Mouse (Mus musculus) embryo, embryonic 10.5 days (tissue): Measurements from ENCODE around the gene 9130230L23Rik.

Experiments
- DNase-seq: peaks from one replicate; pipeline ENCODE4 v3.0.0-alpha.2; 2015; ENCODE audit warnings: low spot score

The 9130230L23Rik gene

GRCm38 (mm10) chr5:65954130-65955080 is 49.7 kb downstream of the 9130230L23Rik start:
- DNase-seq: no peak

GRCm38 (mm10) chr5:65951513-65951909 is 52.6 kb downstream of the 9130230L23Rik start:
- peak; percentile 43 for DNase-seq

DNA sequence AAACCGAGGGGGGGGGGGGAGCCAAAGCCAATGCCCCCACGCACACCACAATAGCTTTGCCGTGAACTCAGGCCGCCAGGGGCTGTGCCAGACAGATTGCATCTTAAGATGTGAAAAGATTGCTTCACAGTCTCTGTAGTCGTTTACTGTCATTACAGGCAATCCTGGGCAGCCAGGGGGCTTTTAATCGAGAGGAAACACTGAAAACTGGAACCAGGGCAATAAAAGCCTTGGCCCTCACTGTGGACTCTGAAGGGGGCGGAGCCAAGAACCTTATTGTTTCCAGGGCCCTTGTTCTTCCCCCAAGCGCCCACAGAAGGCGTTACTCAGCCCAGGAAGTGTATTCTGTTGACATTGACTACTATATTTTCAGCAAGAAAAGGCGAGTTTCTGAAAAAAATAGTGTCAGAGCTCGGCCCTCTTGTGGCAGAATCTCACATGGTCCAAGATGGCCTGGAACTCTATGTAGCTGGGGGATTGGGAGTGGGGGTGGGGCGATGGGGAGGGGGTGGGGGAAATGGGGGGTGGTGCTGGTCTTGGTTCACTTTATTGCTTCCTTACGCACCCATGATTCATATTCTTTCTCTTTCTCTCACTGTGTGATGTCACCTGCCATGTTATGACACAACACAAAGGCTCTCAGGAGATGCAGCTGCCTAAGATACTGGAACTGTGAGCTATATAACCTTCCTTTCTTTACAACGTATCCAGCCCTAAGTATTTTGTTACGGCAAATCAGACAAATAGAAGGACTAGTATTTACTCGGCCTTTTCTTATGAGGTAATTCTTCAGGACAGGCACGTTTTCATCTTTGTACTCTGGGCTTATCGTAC is 53.2 kb downstream of the 9130230L23Rik start:
- DNase-seq: peak; percentile 84

DNA sequence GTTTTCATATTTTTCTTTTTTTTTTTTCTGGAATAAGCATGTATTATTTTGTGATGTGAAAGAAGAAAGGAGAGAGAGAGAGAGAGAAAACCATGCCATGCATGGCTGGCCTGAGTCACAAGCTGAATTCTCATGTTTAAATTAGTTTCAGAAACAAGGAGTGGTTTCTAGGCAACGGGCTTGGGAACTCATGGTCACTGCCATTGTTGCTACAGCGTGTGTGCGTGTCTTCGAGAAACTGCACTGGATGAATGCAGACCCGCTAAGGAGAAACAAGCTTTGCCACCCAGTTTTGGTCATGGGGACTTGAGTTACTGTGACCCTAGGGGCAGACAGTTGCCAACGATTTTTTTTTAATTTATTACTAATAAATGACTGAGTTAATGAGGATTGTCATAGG is 53.8 kb downstream of the 9130230L23Rik start:
- DNase-seq: peak; percentile 92

- no peak for DNase-seq
Measured at GRCm38 (mm10) chr5:65949822-65950221, 54.3 kb downstream of the 9130230L23Rik start.

DNA sequence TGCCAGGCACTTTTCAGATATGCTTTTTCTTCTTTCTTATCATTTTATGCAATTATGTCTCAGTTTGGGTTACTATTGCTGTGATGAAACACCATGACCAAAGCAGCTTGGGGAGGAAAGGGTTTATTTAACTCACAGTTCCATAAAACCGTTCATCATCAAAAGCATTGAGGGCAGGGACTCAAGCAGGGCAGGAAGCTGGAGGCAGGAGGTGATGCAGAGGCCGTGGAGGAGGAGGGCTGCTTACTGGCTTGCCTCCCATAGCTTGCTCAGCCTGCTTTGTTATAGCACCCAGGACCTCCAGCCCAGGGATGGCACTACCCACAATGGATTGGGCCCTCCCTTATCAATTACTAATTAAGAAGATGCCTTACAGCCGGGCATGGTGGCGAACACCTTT is 62.9 kb downstream of the 9130230L23Rik start:
- DNase-seq: no peak

DNA sequence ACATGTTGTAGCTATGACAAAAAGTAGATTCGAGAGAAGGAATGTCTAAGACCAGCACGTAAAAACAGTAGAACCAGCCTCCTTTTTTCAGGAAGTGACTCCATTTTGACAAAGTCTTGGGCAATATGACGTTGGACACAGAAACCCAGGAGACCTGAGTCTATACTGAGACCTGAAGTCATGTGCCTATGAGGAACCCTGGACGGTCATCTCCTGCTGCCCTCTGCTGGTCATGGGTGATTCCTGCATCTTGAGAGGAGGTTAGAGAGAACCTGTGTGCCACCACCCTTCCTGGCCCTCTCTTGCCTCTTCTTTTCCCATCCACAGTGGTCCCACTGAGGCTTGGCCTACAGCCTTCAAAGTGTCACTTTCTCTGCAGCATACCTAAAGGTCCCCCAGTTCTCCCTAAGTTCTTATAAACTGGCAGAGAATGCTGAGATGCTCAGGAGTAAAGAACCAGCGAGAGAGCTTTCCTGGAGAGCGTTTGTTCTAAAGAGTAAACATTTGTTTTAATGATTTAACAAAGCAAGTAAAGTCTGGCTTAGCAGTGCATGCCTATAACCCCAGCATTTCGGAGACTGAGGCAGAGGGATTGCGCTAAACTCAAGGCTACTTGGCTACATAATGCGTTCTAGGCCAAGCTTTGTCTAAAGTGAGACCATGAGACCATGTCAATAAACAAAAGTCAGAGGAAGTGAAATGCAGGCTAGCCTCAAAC is 65.9 kb downstream of the 9130230L23Rik start:
- DNase-seq: peak; percentile 92

- no peak for DNase-seq
Measured at GRCm38 (mm10) chr5:65937011-65937726, 66.9 kb downstream of the 9130230L23Rik start.

- DNase-seq: no peak
Measured at GRCm38 (mm10) chr5:65934783-65935182, 69.3 kb downstream of the 9130230L23Rik start, which contains the start of gene Chrna9. TSS of gene Chrna9 (plus strand) at chr5:65934921.

- DNase-seq: no peak
Measured at GRCm38 (mm10) chr5:65933764-65934163, 70.3 kb downstream of the 9130230L23Rik start.

- DNase-seq: no peak
Measured at GRCm38 (mm10) chr5:65933258-65933657, 70.8 kb downstream of the 9130230L23Rik start.

DNA sequence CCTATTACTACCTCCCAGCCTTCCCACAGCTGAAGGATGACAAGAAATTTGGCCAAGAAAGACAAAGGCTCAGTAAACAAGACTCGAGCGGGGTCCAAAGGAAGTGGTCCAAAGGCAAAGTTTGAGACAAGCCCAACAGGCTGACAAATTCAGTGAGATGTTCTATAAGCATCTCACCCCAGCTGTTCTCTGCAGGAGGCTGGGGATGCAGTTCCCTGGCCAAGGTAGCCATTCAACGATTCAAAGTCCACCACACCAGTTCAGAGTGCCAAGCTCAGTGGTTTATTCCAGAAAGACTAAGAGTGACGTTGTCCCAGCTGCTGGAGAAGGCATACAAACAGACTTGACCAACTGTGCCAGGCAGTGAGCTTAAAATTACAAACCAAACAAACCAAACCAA is 73.9 kb downstream of the 9130230L23Rik start:
- no peak for DNase-seq
